Mouse (Mus musculus) small intestine, adult 2 months (tissue): ENCODE data around the gene Usp40.

Source experiments
- CTCF ChIP-seq: fragments of 200-500 bp; IDR thresholded peaks from 2 replicates; pipeline ENCODE4 v1.5.1; 2012; ENCODE audit warnings: low read depth, mild to moderate bottlenecking, control low read depth, inconsistent platforms, low read length, moderate library complexity, mixed read lengths; ENCODE audit not compliant: insufficient replicate concordance, insufficient read length; ENCODE audit errors: extremely low read depth
- POLR2A ChIP-seq: fragments of 200-500 bp; IDR thresholded peaks from 2 replicates; pipeline ENCODE4 v1.6.1; 2012; ENCODE audit warnings: low read depth, mild to moderate bottlenecking, control low read depth, inconsistent platforms, low read length, moderate library complexity

DNA sequence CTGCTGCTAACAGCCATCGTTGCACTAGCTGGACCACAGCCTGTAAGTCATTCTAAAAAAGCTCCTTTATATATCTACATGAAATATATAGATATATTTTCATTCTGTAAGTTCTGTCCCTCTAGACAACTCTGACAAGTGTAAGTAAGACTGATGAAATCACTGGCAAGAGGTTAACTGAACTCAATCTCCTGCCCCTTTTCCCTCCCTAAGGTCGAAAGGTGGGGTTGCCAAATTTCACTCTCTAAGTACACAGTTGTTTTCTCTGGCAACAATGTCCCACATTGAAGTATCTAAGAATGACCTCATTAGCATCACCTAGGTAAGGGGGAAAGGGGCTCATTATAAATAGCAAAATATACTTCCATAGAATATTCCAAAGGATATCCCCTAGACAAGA lies 15.6 kb downstream of the Usp40 start:
- TF ChIP-seq POLR2A, result no peak
- TF ChIP-seq CTCF, result no peak
